Mouse (Mus musculus) myocyte (in vitro differentiated cells): ENCODE measurements at regions not wholly inside any gene's neighbourhood (a gene's known extent, or its start where the extent isn't known, plus 50 kb on each side); places are given as distances from the start of the nearest gene placed in this dataset.

Source experiments
- CEBPB ChIP-seq: IDR thresholded peaks from 2 replicates; pipeline ENCODE4 v1.6.1; 2011; ENCODE audit warnings: mild to moderate bottlenecking, moderate library complexity; ENCODE audit not compliant: poor library complexity, insufficient read depth, severe bottlenecking
- E2F4 ChIP-seq: IDR thresholded peaks from one replicate; pipeline ENCODE4 v1.6.1; 2011; ENCODE audit warnings: mild to moderate bottlenecking, control low read depth, moderate library complexity; ENCODE audit not compliant: insufficient read depth
- MAX ChIP-seq: IDR thresholded peaks from one replicate; pipeline ENCODE4 v1.6.1; 2011; ENCODE audit warnings: low read depth, mild to moderate bottlenecking, control low read depth
- MYOG ChIP-seq, 3 experiments: IDR thresholded peaks; one replicate each; pipeline ENCODE4 v1.6.1; 2011; ENCODE audit warnings: control low read depth in 2 of 3, low read depth in 2 of 3, mild to moderate bottlenecking in 2 of 3; ENCODE audit not compliant: insufficient read length in 2 of 3, control insufficient read depth in 1 of 3, insufficient read depth in 1 of 3
- POLR2A ChIP-seq: IDR thresholded peaks from one replicate; pipeline ENCODE4 v1.6.1; 2011; ENCODE audit warnings: low read depth, mild to moderate bottlenecking, control low read depth, moderate library complexity; ENCODE audit not compliant: insufficient read length
- POLR2AphosphoS2 ChIP-seq: IDR thresholded peaks from one replicate; pipeline ENCODE4 v1.6.1; 2011; ENCODE audit warnings: low read depth, control low read depth; ENCODE audit not compliant: insufficient read length
- SRF ChIP-seq: IDR thresholded peaks from one replicate; pipeline ENCODE4 v1.6.1; 2011; ENCODE audit warnings: low read depth; ENCODE audit not compliant: control insufficient read depth, insufficient read length
- TCF12 ChIP-seq: IDR thresholded peaks from one replicate; pipeline ENCODE4 v1.6.1; 2011; ENCODE audit warnings: mild to moderate bottlenecking, control low read depth; ENCODE audit not compliant: poor library complexity, insufficient read depth, severe bottlenecking
- USF1 ChIP-seq: IDR thresholded peaks from one replicate; pipeline ENCODE4 v1.6.1; 2011; ENCODE audit warnings: low read depth, mild to moderate bottlenecking, control low read depth, moderate library complexity

DNA sequence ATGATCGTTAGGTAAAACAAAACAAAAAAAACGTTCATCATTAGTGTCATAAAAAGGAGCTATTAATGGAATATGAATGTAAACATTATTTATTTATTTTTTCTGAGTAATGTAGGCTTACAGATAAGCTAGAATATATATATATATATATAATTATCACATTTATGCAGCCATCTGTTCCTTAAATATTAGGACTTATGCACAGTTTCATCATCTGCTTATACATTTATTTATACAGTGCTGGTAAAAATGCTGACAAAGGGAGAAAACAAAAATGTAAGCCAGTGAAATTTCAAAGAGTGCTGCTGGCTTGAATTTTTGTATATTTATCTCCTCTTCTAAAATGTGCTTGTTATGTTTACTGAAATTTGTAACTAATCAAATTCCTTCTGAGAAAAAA lies 4841.7 kb upstream of the Gm7489 start:
- no peak for TF ChIP-seq POLR2A
- TF ChIP-seq POLR2AphosphoS2: no peak
- no peak for TF ChIP-seq MAX
- no peak for TF ChIP-seq E2F4
- no peak for TF ChIP-seq MYOG (IDR thresholded peaks at IDR 0.05; ENCODE audit: control insufficient read depth in 1 of 3, insufficient read depth in 1 of 3, insufficient read length in 2 of 3, low read depth in 2 of 3)
- no peak for TF ChIP-seq TCF12
- TF ChIP-seq USF1: no peak
- TF ChIP-seq CEBPB: no peak
- TF ChIP-seq SRF: no peak
